Mouse (Mus musculus) thymus, postnatal 4 days (tissue): ENCODE results near the gene Pdcd1lg2.

ENCODE experiments used
- DNase-seq: peaks from one replicate; pipeline ENCODE4 v3.0.0; 2021

Pdcd1lg2 gene

GRCm38 (mm10) chr19:29419946-29420345 is 9.2 kb downstream of the Pdcd1lg2 start:
- DNase-seq, result no peak

DNA sequence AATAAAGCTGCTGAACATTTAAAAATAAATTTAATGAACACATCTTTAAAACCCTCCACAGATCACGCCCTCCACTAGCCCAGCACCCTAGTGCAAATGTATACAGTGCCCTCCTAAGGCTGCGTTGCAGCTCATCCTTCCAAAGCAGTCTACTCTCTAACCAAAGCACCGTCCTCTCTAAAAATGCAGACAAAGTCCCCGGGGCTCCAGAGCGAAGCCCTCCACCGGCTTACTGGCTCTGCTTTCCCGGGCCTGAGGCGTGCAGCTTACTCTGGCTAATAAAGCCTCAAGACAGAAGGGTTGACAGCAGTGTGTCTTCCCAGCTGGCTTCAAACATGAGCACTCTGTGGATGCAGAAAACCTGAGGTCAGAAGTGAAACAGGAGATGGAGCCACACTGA is 9.7 kb downstream of the Pdcd1lg2 start:
- no peak for DNase-seq

GRCm38 (mm10) chr19:29422013-29422645 is 11.4 kb downstream of the Pdcd1lg2 start:
- no peak for DNase-seq

- no peak for DNase-seq
These were observed 12.1 kb downstream of the Pdcd1lg2 start for GRCm38 (mm10) chr19:29422796-29423195.

DNA sequence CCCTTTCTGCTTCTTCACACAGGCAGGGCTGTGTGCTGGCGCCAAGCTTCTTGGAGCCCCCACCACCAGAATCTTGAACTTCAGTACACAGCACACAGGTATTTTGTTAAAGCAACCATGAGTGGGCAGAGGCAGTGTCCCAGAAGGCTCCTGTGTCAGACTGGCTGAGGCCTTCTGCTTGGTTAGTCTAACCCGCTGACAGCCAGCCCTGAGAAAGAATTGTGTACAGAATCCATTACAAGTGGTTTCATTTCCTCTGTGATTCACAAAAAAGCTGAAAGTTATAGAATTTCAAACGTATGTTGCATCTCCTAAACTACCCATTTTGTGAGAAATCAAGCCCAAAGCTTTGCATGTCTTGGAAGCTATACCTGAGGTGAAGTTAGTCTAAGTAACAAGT is 19.8 kb downstream of the Pdcd1lg2 start:
- no peak for DNase-seq

DNA sequence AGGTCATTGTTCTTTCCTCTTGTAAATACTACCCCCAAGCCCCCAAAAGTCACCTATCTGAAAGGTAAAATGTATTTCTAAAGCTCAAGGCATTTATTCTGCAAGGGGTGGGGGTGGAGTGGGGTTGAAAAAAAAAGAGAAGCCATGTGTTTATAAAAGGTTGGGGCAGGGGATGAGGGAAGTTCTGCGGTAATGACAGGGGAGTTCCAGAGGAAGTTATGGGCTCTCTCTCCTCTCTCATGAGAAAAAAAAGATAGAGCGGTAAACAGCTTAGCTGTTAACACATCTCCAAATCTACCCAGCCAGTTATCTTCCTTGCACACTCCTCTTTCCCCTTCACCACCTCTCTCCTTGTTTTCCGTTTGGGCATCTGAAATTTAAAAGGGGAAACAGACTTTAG is 20.2 kb downstream of the Pdcd1lg2 start:
- DNase-seq, result no peak

DNA sequence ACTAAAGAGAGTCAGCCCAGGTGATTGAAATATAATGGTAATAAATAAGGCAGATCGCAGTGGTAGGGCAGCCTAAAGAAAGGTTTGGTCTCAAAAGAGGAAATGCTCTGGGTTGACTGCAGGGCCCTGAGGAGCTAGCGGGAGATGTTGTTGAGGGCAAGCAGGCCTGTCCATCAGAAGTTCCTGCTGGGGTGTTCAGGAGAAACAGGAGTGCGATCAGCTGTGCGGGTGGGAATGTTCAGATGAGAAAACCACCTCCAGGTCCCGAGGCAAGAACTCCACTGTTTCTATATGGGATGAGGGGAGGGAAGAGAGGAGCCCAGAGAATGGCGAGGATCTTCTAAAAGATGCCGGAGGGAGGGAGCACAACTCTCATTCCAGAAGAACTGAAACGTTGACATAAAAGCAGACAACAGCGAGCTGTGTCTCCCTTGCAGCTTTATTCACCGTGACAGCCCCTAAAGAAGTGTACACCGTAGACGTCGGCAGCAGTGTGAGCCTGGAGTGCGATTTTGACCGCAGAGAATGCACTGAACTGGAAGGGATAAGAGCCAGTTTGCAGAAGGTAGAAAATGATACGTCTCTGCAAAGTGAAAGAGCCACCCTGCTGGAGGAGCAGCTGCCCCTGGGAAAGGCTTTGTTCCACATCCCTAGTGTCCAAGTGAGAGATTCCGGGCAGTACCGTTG is 26.2 kb downstream of the Pdcd1lg2 start:
- no peak for DNase-seq

- no peak for DNase-seq
These were observed 27.1 kb downstream of the Pdcd1lg2 start for GRCm38 (mm10) chr19:29437849-29438248.

- no peak for DNase-seq
These were observed 28.5 kb downstream of the Pdcd1lg2 start for GRCm38 (mm10) chr19:29439242-29439641.

DNA sequence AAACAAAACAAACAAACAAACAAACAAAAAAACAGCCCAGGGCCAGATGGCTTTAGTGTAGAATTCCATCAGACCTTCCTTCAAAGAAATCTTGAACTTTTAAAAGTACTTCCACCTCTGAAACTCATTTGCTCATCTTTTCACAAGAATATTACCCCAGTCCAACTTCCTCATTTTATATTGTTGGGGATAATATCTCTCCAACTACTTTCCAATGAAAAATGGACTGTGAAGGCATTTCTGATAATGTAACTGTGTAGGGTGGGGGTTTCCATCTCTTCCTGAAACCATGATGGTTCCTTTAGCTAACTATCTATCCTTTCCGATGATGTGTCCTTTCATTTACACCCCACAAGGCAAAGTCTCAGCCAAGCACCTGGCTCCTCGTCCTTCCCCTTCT is 31.8 kb downstream of the Pdcd1lg2 start:
- no peak for DNase-seq

DNA sequence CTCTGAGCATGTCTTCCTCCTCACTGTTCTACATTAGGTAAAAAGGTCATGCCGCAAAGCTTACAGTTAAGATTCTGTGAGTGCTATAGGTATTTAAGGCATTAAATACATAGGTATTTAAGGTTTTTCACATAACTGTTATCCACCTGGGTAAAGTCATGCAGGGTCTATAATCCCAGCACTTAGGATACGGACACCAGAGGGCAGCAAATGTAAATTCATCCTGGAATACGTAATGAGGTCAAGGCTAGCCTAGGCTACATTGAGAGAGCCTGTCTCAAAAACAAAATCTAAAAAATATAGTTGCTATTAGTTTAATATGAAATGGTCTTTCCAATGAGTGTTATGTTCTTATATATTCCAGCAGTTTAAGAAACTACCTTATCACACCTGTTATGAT is 33.6 kb downstream of the Pdcd1lg2 start:
- no peak for DNase-seq

GRCm38 (mm10) chr19:29448373-29448772 is 37.7 kb downstream of the Pdcd1lg2 start:
- no peak for DNase-seq

- no peak for DNase-seq
These were observed 39.7 kb downstream of the Pdcd1lg2 start for GRCm38 (mm10) chr19:29450376-29450775.

GRCm38 (mm10) chr19:29454141-29454601 is 43.5 kb downstream of the Pdcd1lg2 start:
- peak; percentile 46 for DNase-seq

DNA sequence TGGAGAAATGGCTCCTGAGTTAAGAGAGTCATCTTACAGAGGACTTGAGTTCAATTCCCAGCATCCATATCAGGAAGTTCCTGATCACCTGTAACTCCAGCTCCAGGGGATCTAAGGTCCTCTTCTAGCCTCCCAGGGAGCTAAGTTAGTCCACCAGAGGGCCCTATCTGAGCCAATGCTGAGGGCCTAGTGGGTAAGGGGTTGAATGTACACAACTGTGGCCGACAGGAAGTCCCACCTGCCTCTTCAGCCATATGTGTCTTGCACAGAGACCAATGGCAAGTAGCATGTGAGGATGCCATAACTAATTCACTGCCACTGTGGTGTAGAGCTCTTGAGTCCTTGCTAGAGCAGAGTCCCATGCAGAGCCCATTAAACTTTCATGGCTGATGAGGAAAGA is 44.4 kb downstream of the Pdcd1lg2 start:
- no peak for DNase-seq

DNA sequence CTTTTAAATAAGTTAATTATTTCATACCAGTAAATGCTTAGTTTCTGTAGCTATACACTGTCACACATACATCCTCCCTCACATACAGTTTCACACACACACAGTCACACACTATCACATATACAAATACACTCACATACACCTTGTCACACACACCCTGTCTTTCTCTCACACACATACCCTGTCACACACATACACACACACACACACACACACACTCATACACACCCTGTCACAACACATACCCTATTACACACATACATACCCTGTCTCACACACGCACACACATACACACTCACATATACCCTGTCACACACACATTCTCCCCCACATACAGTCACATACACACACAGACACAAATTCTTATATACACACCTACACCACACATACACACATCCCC is 47.3 kb downstream of the Pdcd1lg2 start:
- DNase-seq, result no peak

GRCm38 (mm10) chr19:29462462-29462861 is 51.7 kb downstream of the Pdcd1lg2 start:
- no peak for DNase-seq

DNA sequence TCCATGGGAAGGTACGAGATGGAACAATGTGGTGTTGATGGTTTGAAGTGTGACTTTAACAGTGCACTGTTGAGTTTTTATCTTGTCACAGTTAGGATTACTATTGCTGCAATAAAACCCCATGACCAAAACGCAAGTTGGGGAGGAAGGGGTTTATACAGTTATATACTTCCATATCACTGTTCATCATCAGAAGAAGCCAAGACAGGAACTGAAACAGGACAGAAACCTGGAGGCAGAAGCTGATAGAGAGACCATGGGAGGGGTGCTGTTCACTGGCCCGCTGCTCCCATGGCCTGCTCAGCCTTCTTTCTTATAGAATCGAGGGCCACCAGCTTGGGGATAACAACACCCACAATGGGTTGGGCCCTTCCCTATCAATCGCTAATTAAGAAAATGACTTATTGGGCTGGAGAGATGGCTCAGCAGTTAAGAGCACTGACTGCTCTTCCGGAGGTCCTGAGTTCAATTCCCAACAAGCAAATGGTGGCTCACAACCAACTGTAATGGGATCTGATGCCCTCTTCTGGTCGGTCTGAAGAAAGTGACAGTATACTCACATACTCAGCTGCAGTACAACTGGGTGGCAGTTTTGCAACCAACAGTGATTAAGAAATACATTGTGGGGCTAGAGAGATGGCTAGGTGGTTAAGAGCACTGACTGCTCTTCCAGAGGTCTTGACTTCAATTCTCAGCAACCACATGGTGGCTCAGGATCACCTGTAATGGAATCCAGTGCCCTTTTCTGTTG is 53.1 kb downstream of the Pdcd1lg2 start:
- no peak for DNase-seq

DNA sequence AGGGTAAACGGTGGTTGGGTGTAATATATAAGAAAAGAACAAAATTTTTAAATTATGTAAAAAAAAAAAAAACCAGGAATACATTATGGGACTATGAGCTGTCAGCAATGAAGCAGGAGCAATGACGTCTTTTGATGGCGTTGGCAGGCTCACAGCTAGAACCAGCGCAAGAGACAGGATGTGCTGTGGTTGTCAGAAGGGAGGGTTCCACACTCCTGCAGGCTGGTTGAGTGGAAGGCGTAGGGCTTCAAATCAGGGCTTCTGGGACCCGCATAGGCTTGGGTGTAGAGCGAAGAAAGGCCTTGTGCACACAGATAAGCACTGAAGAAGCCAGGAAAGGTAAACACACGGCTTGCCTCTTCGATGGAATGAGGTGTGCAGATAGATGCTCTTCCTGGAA is 56.1 kb downstream of the Pdcd1lg2 start:
- peak; percentile 39 for DNase-seq

DNA sequence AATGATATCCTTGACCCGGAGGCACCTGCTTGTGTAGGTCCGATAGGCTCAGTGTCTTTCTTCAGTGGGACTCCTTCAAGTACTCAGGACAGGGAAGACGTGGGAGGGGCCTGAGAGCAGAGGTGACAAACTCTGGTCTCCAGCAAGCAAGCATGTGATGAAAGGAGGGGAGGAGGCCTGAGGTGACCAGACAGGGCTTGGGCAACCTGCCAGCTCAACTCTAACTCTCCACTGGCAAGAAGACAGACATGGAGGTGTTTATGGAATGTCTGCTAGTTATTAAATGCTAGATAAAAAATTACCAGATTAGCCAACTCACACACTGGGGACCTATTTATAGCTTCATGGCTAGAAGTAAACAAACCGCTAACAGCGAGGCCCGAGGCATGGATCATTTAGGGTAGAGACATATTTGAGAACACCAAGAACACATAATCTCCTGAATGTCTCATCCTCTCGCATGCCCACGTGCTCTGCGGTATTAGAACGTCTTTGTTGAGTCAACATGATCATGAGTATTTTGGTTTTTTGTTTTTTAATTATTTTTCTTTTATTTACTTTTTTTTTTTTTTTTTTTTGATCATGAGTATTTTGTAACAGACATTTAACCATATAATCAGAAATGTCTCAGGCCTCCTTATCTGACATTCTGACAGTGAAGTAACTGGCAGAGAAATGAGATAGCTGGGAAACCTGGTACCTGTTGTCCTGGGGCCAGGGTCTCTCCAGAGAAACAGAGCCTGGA is 58.4 kb downstream of the Pdcd1lg2 start:
- DNase-seq, result no peak

DNA sequence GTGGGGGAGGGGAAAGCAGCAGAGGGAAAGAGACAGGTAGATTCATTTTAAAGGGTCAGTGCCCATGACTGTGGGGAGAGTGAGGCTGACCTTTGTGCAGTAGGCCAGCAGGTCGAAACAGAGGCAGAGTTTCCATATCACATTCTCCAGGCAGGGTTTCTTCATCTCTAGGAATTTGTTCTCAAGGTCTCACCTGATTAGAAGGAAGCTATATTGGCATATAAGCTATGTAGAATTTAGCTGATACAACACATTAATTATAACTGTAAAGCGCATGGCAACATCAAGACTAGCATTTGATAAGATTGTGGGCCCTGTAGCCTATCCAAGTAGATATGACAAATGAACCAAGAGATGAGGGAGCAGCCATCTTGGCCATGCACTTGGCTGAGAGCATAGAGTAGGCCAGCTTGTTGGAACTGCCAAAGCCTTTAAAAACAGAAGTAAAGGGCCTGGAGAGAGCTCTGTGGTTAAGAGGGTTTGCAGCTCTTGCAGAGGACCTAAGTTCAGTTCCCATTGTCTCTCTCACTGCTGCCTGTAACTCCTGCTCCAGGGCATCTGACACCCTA is 59.1 kb downstream of the Pdcd1lg2 start:
- DNase-seq, result no peak

- DNase-seq, result no peak
These were observed 59.9 kb downstream of the Pdcd1lg2 start for GRCm38 (mm10) chr19:29470652-29471051.

GRCm38 (mm10) chr19:29472424-29472823 is 61.7 kb downstream of the Pdcd1lg2 start:
- DNase-seq, result no peak
